Mouse (Mus musculus) frontal cortex, adult 2 months (tissue): ENCODE data around the gene Gm21983. TPM values are rescaled to one million over a fixed set of nuclear protein-coding genes. Genes with fewer than 3 reads are reported as not detected.

Experiments used
- DNase-seq, 2 experiments: peaks; one replicate each; pipeline ENCODE4 v3.0.0; 2022; ENCODE audit warnings: low spot score in 1 of 2; ENCODE audit errors: extremely low spot score in 1 of 2
- polyA plus RNA-seq: library from polyadenylated mRNA; depleted of rRNA; stranded (reverse); fragments of >200 nt; gene quantifications from 2 replicates; pipeline ENCODE4 v1.2.3, GENCODE M21; 2012

The Gm21983 gene
- polyA plus RNA-seq, 1 experiment, result 0.18 TPM

GRCm38 (mm10) chr7:27189271-27189931 lies 8.5 kb upstream of the Gm21983 start:
- no peak for DNase-seq

- no peak for DNase-seq
Measured at GRCm38 (mm10) chr7:27185986-27186385, 5.1 kb upstream of the Gm21983 start.

- no peak for DNase-seq
Measured at GRCm38 (mm10) chr7:27184964-27185363, 4.1 kb upstream of the Gm21983 start.

- no peak for DNase-seq
Measured at GRCm38 (mm10) chr7:27182498-27182897, 1.6 kb upstream of the Gm21983 start.

GRCm38 (mm10) chr7:27180036-27180435 lies 850 bp downstream of the Gm21983 start:
- no peak for DNase-seq

GRCm38 (mm10) chr7:27179217-27179918 lies 1.5 kb downstream of the Gm21983 start:
- DNase-seq, result no peak

GRCm38 (mm10) chr7:27178324-27179216 lies 2.3 kb downstream of the Gm21983 start, which contains the start of gene Rab4b:
Rab4b (minus strand) TSS chr7:27178896.
- DNase-seq, result peak; percentile 99

- no peak for DNase-seq
Measured at GRCm38 (mm10) chr7:27177942-27178323, 3.0 kb downstream of the Gm21983 start.

GRCm38 (mm10) chr7:27174896-27175295 lies 6.0 kb downstream of the Gm21983 start:
- DNase-seq, result no peak

GRCm38 (mm10) chr7:27174496-27174895 lies 6.4 kb downstream of the Gm21983 start:
- no peak for DNase-seq

GRCm38 (mm10) chr7:27170981-27171380 lies 9.9 kb downstream of the Gm21983 start:
- DNase-seq, result no peak

GRCm38 (mm10) chr7:27168371-27168770 lies 12.5 kb downstream of the Gm21983 start:
- DNase-seq, result no peak

- DNase-seq, result no peak
Measured at GRCm38 (mm10) chr7:27167475-27168094, 13.3 kb downstream of the Gm21983 start.

- peak; percentile 93 to 96 for DNase-seq
Measured at GRCm38 (mm10) chr7:27166614-27167474, 14.0 kb downstream of the Gm21983 start, which contains the start of gene Egln2. Egln2 (minus strand) TSS chr7:27166802.

GRCm38 (mm10) chr7:27166229-27166613 lies 14.7 kb downstream of the Gm21983 start:
- peak in 1 of 2 experiments; percentile 68 for DNase-seq

- no peak for DNase-seq
Measured at GRCm38 (mm10) chr7:27165696-27166095, 15.2 kb downstream of the Gm21983 start.

- DNase-seq, result no peak
Measured at GRCm38 (mm10) chr7:27165007-27165655, 15.8 kb downstream of the Gm21983 start.

GRCm38 (mm10) chr7:27164112-27164947 lies 16.6 kb downstream of the Gm21983 start:
- DNase-seq, result peak in 1 of 2 experiments; percentile 74
